Mouse (Mus musculus) heart, postnatal 0 days (tissue): ENCODE data around the gene Per2. TPM values are rescaled to one million over a fixed set of nuclear protein-coding genes. Genes with fewer than 3 reads are reported as not detected.

Experiments used
- ATAC-seq: fragments of 200-750 bp; cut with Nextera tagmentation; 2 replicates; pipeline ENCODE4 v1.8.0; 2017; ENCODE audit warnings: low read depth, moderate number of reproducible peaks, moderate library complexity; ENCODE audit not compliant: insufficient read depth
- DNase-seq: peaks from one replicate; pipeline ENCODE4 v3.0.0-alpha.2; 2016; ENCODE audit warnings: low spot score
- H3K27ac ChIP-seq: fragments of 300-500 bp; sonication (generic); 2 replicates; pipeline ENCODE4 v1.5.1; 2014; ENCODE audit warnings: low read depth, mild to moderate bottlenecking
- H3K27me3 ChIP-seq: fragments of 300-500 bp; sonication (generic); 2 replicates; pipeline ENCODE4 v1.6.1; 2014; ENCODE audit warnings: low read length, mixed read lengths; ENCODE audit not compliant: control insufficient read depth, insufficient read depth
- H3K36me3 ChIP-seq: fragments of 300-500 bp; sonication (generic); replicated peaks from 2 replicates; pipeline ENCODE4 v1.6.1; 2014; ENCODE audit warnings: low read length, mixed read lengths; ENCODE audit not compliant: control insufficient read depth, insufficient read depth
- H3K4me1 ChIP-seq: fragments of 300-500 bp; sonication (generic); 2 replicates; pipeline ENCODE4 v1.6.1; 2014; ENCODE audit warnings: antibody characterized with exemption; ENCODE audit not compliant: control insufficient read depth, insufficient read depth
- H3K4me2 ChIP-seq: fragments of 300-500 bp; sonication (generic); 2 replicates; pipeline ENCODE4 v1.6.1; 2014; ENCODE audit warnings: low read depth, mild to moderate bottlenecking, low read length, moderate library complexity
- H3K4me3 ChIP-seq: fragments of 300-500 bp; sonication (generic); 2 replicates; pipeline ENCODE4 v1.5.1; 2014; ENCODE audit warnings: low read depth, low read length
- H3K9ac ChIP-seq: fragments of 300-500 bp; sonication (generic); replicated peaks from 2 replicates; pipeline ENCODE4 v1.6.1; 2014; ENCODE audit warnings: low read depth, low read length, mixed read lengths
- H3K9me3 ChIP-seq: fragments of 300-500 bp; sonication (generic); replicated peaks from 2 replicates; pipeline ENCODE4 v1.6.1; 2016; ENCODE audit warnings: low read length; ENCODE audit not compliant: control insufficient read depth
- CTCF ChIP-seq: IDR thresholded peaks from 2 replicates; pipeline ENCODE4 v1.5.1; 2016; ENCODE audit warnings: antibody characterized with exemption, control low read depth, low read depth
- EP300 ChIP-seq: IDR thresholded peaks from 2 replicates; pipeline ENCODE4 v1.6.1; 2016; ENCODE audit warnings: antibody characterized with exemption, low read depth
- WGBS: fragments of 180-500 bp; shearing (Covaris S2); extraction: QIAGEN DNeasy Blood & Tissue Kit; methylation state at CpG from one replicate; pipeline ENCODE4 v1.1.7; 2014; 5-methylcytosine and 5-hydroxymethylcytosine counted together
- polyA plus RNA-seq: library from polyadenylated mRNA; unstranded; fragments of >200 nt; fragmentation: Nextera tagmentation; extraction: Ambion mirVana; gene quantifications from 2 replicates; pipeline ENCODE4 v1.2.1, GENCODE M21; 2015
- total RNA-seq: library from RNA; depleted of rRNA; stranded (reverse); fragments of >200 nt; gene quantifications from 2 replicates; pipeline ENCODE4 v1.2.3, GENCODE M21; 2014; ENCODE audit warnings: low replicate concordance

Per2 gene
- total and polyA plus RNA-seq, 2 experiments from 2014 or later = 3.3 to 14.0 TPM

GRCm38 (mm10) chr1:91417991-91418390 lies 41.1 kb downstream of the Per2 start:
- Histone ChIP-seq H3K9ac (no peak overlapping the region), H3K4me1 (0 out of 2 replicates have a peak, but pooled peaks cover 7% of the 10 kb centered on the region), H3K36me3 (peaks cover 57% of the 10 kb centered on the region), H3K4me2 (no peak overlapping the region), H3K4me3 (no peak overlapping the region), H3K9me3 (no peaks in the 10 kb centered on the region), H3K27me3 (no peaks in the 10 kb centered on the region), H3K27ac (no peak overlapping the region)
- WGBS = 33% methylated on average over 1 of the region's 1 CpGs
- no peak for TF ChIP-seq EP300
- TF ChIP-seq CTCF = no peak
- ATAC-seq (no peak), DNase-seq (no peak)

- TF ChIP-seq CTCF (no peak), EP300 (no peak)
- peaks cover 42% of the 10 kb centered on the region for H3K36me3 ChIP-seq
- peak overlapping the region; percentile 93 for H3K27ac ChIP-seq
- no peaks in the 10 kb centered on the region for H3K27me3 ChIP-seq
- H3K4me1 ChIP-seq = peaks cover 16% of the 10 kb centered on the region
- ATAC-seq (no peak), DNase-seq (no peak)
- H3K4me3 ChIP-seq = no peak overlapping the region
- H3K4me2 ChIP-seq = no peak overlapping the region
- no peak overlapping the region for H3K9ac ChIP-seq
- no peaks in the 10 kb centered on the region for H3K9me3 ChIP-seq
- WGBS = 78% methylated on average over 5 of the region's 5 CpGs
Observed at GRCm38 (mm10) chr1:91415311-91415710, 43.8 kb downstream of the Per2 start.

- WGBS = 64% methylated on average over 4 of the region's 4 CpGs
- H3K27ac ChIP-seq = peak overlapping the region; percentile 93
Observed at GRCm38 (mm10) chr1:91414903-91415302, 44.2 kb downstream of the Per2 start.

GRCm38 (mm10) chr1:91413898-91414594 lies 45.1 kb downstream of the Per2 start, which contains the start of gene Hes6:
Hes6 (minus strand) TSS chr1:91414038.
- peak within 1 kb of the TSS; percentile 95 for H3K4me2 ChIP-seq

More at GRCm38 (mm10) chr1:91414903-91415302, 44.2 kb downstream of the Per2 start:
- no peak for ATAC-seq
- Histone ChIP-seq H3K4me2 (peak overlapping the region; percentile 95; the same call in 1 of the 2 replicates), H3K9ac (peak overlapping the region; percentile 59; the same call in 1 of the 2 replicates), H3K4me3 (no peak overlapping the region), H3K9me3 (no peaks in the 10 kb centered on the region), H3K27me3 (no peaks in the 10 kb centered on the region), H3K36me3 (peaks cover 38% of the 10 kb centered on the region), H3K4me1 (peaks cover 16% of the 10 kb centered on the region)
- DNase-seq = no peak
- TF ChIP-seq CTCF (no peak), EP300 (no peak)

GRCm38 (mm10) chr1:91413536-91413897 lies 45.6 kb downstream of the Per2 start:
- Histone ChIP-seq H3K9me3 (no peaks in the 10 kb centered on the region), H3K9ac (peak overlapping the region; percentile 59), H3K4me2 (peak overlapping the region; percentile 95), H3K27me3 (no peaks in the 10 kb centered on the region), H3K4me1 (peaks cover 16% of the 10 kb centered on the region), H3K4me3 (peak overlapping the region; percentile 71), H3K36me3 (peaks cover 26% of the 10 kb centered on the region), H3K27ac (peak overlapping the region; percentile 93)
- no peak for TF ChIP-seq EP300
- no peak for TF ChIP-seq CTCF
- ATAC-seq (peak; percentile 13; the same call in 1 of the 2 replicates), DNase-seq (peak; percentile 52)
- under 1% methylated on average over 14 of the region's 14 CpGs for WGBS

More at GRCm38 (mm10) chr1:91413898-91414594, 45.1 kb downstream of the Per2 start, which contains the start of gene Hes6:
- WGBS = under 1% methylated on average over 37 of the region's 39 CpGs
- Histone ChIP-seq H3K9ac (peak within 1 kb of the TSS; percentile 77), H3K27ac (peak within 1 kb of the TSS; percentile 93), H3K36me3 (peaks cover 29% of the 10 kb centered on the region), H3K9me3 (no peaks in the 10 kb centered on the region), H3K27me3 (no peaks in the 10 kb centered on the region), H3K4me1 (peaks cover 16% of the 10 kb centered on the region), H3K4me3 (peak within 1 kb of the TSS; percentile 71)
- DNase-seq = peak; percentile 90
- ATAC-seq = peak; percentile 69
- TF ChIP-seq EP300 = peak; percentile 90
- no peak for TF ChIP-seq CTCF
